Mouse (Mus musculus): Measurements from ENCODE around the gene D2hgdh. TPM values are rescaled to one million over a fixed set of nuclear protein-coding genes. Genes with fewer than 3 reads are reported as not detected.

Gene D2hgdh
- total RNA-seq (2021), result 10 to 100 TPM in 1 of 2 experiments, 1 to 10 TPM in 1; 10.0 to 11.8 TPM
- long read RNA-seq, experiment 1, transcript D2hgdh-201 (10 exons, 3,232 nt), result major isoform, 5 of 17 reads
- long read RNA-seq, experiment 1, partial matches to known transcripts, result 2 of 17 reads
- long read RNA-seq, experiment 1, other reads (novel, unspliced or antisense), result 6 of 17 reads
- long read RNA-seq, experiment 2, transcript D2hgdh-201 (10 exons, 3,232 nt), result major isoform, 5 of 13 reads
- long read RNA-seq, experiment 2, partial matches to known transcripts, result 1 of 13 reads
- long read RNA-seq, experiment 2, other reads (novel, unspliced or antisense), result 7 of 13 reads

- intact Hi-C loops (cut with DNase I), result no loop called here
- DNase-seq (ENCODE audit: low spot score in 2 of 2), result no peak
Measured at GRCm38 (mm10) chr1:93824609-93825008, at the start of gene D2hgdh. TSS of gene D2hgdh (plus strand) at chr1:93824909.

- intact Hi-C loops (cut with DNase I), result no loop called here
- no peak for DNase-seq (ENCODE audit: low spot score in 2 of 2)
Measured at GRCm38 (mm10) chr1:93776686-93777085, 48.0 kb upstream of the D2hgdh start.

- intact Hi-C loops (cut with DNase I), result no loop called here
- no peak for DNase-seq (ENCODE audit: low spot score in 2 of 2)
Measured at GRCm38 (mm10) chr1:93786912-93787311, 37.8 kb upstream of the D2hgdh start.

GRCm38 (mm10) chr1:93794526-93794925, 30.2 kb upstream of the D2hgdh start:
- DNase-seq (ENCODE audit: low spot score in 2 of 2), result no peak
- intact Hi-C loops (cut with DNase I), result no loop called here

GRCm38 (mm10) chr1:93795886-93796285, 28.8 kb upstream of the D2hgdh start:
- DNase-seq (ENCODE audit: low spot score in 2 of 2), result no peak
- intact Hi-C loops (cut with DNase I), result no loop called here

GRCm38 (mm10) chr1:93800670-93801503, 23.8 kb upstream of the D2hgdh start:
- intact Hi-C loops (cut with DNase I), result loop anchor here (5.0 kb wide), 2 partner anchors 44 to 164 kb away; no protein-coding TSS in a partner anchor
- no peak for DNase-seq (ENCODE audit: low spot score in 2 of 2)

GRCm38 (mm10) chr1:93801741-93802238, 22.9 kb upstream of the D2hgdh start, which contains the start of gene Dtymk:
TSS of gene Dtymk (minus strand) at chr1:93801934.
- DNase-seq (ENCODE audit: low spot score in 2 of 2), result peak; percentile 94
- intact Hi-C loops (cut with DNase I), result loop anchor here (5.0 kb wide), 2 partner anchors 44 to 164 kb away; no protein-coding TSS in a partner anchor

GRCm38 (mm10) chr1:93802771-93803170, 21.9 kb upstream of the D2hgdh start:
- intact Hi-C loops (cut with DNase I), result loop anchor here (5.0 kb wide), 2 partner anchors 45 to 165 kb away; no protein-coding TSS in a partner anchor
- no peak for DNase-seq (ENCODE audit: low spot score in 2 of 2)

- peak; percentile 99 to 100 for DNase-seq (ENCODE audit: low spot score in 2 of 2)
- intact Hi-C loops (cut with DNase I), result loop anchor here (5.0 kb wide), 2 partner anchors 47 to 167 kb away; no protein-coding TSS in a partner anchor
Measured at GRCm38 (mm10) chr1:93803556-93804507, 20.9 kb upstream of the D2hgdh start, which contains the start of gene Ing5. TSS of gene Ing5 (plus strand) at chr1:93803965.

- no peak for DNase-seq (ENCODE audit: low spot score in 2 of 2)
- intact Hi-C loops (cut with DNase I), result loop anchor here (5.0 kb wide), 2 partner anchors 48 to 168 kb away; no protein-coding TSS in a partner anchor
Measured at GRCm38 (mm10) chr1:93804818-93805217, 19.9 kb upstream of the D2hgdh start.

GRCm38 (mm10) chr1:93805221-93805951, 19.3 kb upstream of the D2hgdh start:
- intact Hi-C loops (cut with DNase I), result no loop called here

GRCm38 (mm10) chr1:93808871-93809270, 15.8 kb upstream of the D2hgdh start:
- intact Hi-C loops (cut with DNase I), result no loop called here

More at GRCm38 (mm10) chr1:93805221-93805951, 19.3 kb upstream of the D2hgdh start:
- no peak for DNase-seq (ENCODE audit: low spot score in 2 of 2)

GRCm38 (mm10) chr1:93810011-93810410, 14.7 kb upstream of the D2hgdh start:
- intact Hi-C loops (cut with DNase I), result no loop called here
- no peak for DNase-seq (ENCODE audit: low spot score in 2 of 2)

More at GRCm38 (mm10) chr1:93808871-93809270, 15.8 kb upstream of the D2hgdh start:
- no peak for DNase-seq (ENCODE audit: low spot score in 2 of 2)

- no peak for DNase-seq (ENCODE audit: low spot score in 2 of 2)
- intact Hi-C loops (cut with DNase I), result no loop called here
Measured at GRCm38 (mm10) chr1:93811495-93812039, 13.1 kb upstream of the D2hgdh start.

GRCm38 (mm10) chr1:93817823-93818532, 6.7 kb upstream of the D2hgdh start:
- DNase-seq (ENCODE audit: low spot score in 2 of 2), result no peak
- intact Hi-C loops (cut with DNase I), result no loop called here

- DNase-seq (ENCODE audit: low spot score in 2 of 2), result no peak
- intact Hi-C loops (cut with DNase I), result no loop called here
Measured at GRCm38 (mm10) chr1:93818722-93819121, 6.0 kb upstream of the D2hgdh start.

GRCm38 (mm10) chr1:93823796-93824495, 763 bp upstream of the D2hgdh start:
- intact Hi-C loops (cut with DNase I), result no loop called here
- no peak for DNase-seq (ENCODE audit: low spot score in 2 of 2)

Data from left cerebral cortex, postnatal 14 days (tissue).